17 mouse cellular contexts compared by ENCODE assay signal in genomic region chr3:102471251-102471650, GRCm38 (mm10). TPM values are rescaled to one million over a fixed set of nuclear protein-coding genes. Genes with fewer than 3 reads are reported as not detected.
DNase-seq lines count a peak whose midpoint lies in the region; ATAC-seq and TF ChIP-seq lines count a peak whose summit lies in the region.
"Had no signal": no experiment of that assay in that cellular context is flagged by ENCODE, and none has a peak within 500 bp of the region (broad histone marks: within the 10 kb centered on the region; RNA-seq: fewer than 3 reads in every experiment).

No protein-coding gene starts in this region.

- 61% methylated on average over 5 of the region's 5 CpGs for WGBS in intestine, embryonic 14.5 days
- WGBS in intestine, postnatal 0 days = 69% methylated on average over 5 of the region's 5 CpGs
- 58% methylated on average over 5 of the region's 5 CpGs for WGBS in limb, embryonic 13.5 days

- intact Hi-C loops in left cerebral cortex, adult 2 months (cut with DNase I) = no loop called here

- DNase-seq in intestine, embryonic 14.5 days (ENCODE audit: low spot score) = no peak
- peak; percentile 78 for DNase-seq in 3T3-L1 (ENCODE audit: low read depth, low spot score)
- no peak for DNase-seq in left cerebral cortex, adult 2 months (ENCODE audit: extremely low spot score in 1 of 2, low spot score in 2 of 2)
- no peak for DNase-seq in spleen, postnatal 10 days (ENCODE audit: low spot score in 2 of 2)
- no peak for DNase-seq in layer of hippocampus, adult 9-10 months (ENCODE audit: low spot score)
- DNase-seq: cerebellum, adult 2 months; thymus, adult 18-20 months had no signal

- H3K4me2 ChIP-seq in intestine, embryonic 14.5 days (ENCODE audit: low read length) = peak overlapping the region; percentile 60
- no peak overlapping the region for H3K4me2 ChIP-seq in intestine, postnatal 0 days (replicated peaks; ENCODE audit: low read depth)
- H3K4me2 ChIP-seq in limb, embryonic 13.5 days (replicated peaks) = peak overlapping the region; percentile 81

- H3K27ac ChIP-seq in intestine, embryonic 14.5 days (ENCODE audit: low read depth) = no peak overlapping the region
- no peak overlapping the region for H3K27ac ChIP-seq in intestine, postnatal 0 days (ENCODE audit: low read depth, low read length)
- H3K27ac ChIP-seq in brown adipose tissue, adult 24 weeks (replicated peaks; ENCODE audit: low read depth, low read length) = peak overlapping the region; percentile 62; the same call in 1 of the 2 replicates
- H3K27ac ChIP-seq in limb, embryonic 13.5 days = no peak overlapping the region
- no peak overlapping the region for H3K27ac ChIP-seq in left cerebral cortex, adult 2 months
- H3K27ac ChIP-seq: forebrain, embryonic 10.5 days; hindbrain, embryonic 10.5 days; lung, embryonic 15.5 days; neural tube, embryonic 13.5 days had no signal

- peaks cover 36% of the 10 kb centered on the region for H3K27me3 ChIP-seq in intestine, embryonic 14.5 days (replicated peaks; ENCODE audit: control insufficient read depth, insufficient read depth, low read length)
- H3K27me3 ChIP-seq in intestine, postnatal 0 days (replicated peaks; ENCODE audit: control insufficient read depth, insufficient read depth, low read length) = peaks cover 22% of the 10 kb centered on the region; the same call in 1 of the 2 replicates
- peaks cover 51% of the 10 kb centered on the region for H3K27me3 ChIP-seq in limb, embryonic 13.5 days
- H3K27me3 ChIP-seq: CH12.LX had no signal

- no peaks in the 10 kb centered on the region for H3K9me3 ChIP-seq in intestine, embryonic 14.5 days (ENCODE audit: control insufficient read depth, low read length)
- H3K9me3 ChIP-seq in intestine, postnatal 0 days (ENCODE audit: control insufficient read depth) = no peaks in the 10 kb centered on the region
- no peaks in the 10 kb centered on the region for H3K9me3 ChIP-seq in limb, embryonic 13.5 days
- H3K9me3 ChIP-seq: forebrain, embryonic 10.5 days; hindbrain, embryonic 10.5 days; lung, embryonic 15.5 days had no signal

- no peaks in the 10 kb centered on the region for H3K36me3 ChIP-seq in intestine, embryonic 14.5 days (ENCODE audit: control insufficient read depth, insufficient read depth, low read length)
- no peaks in the 10 kb centered on the region for H3K36me3 ChIP-seq in intestine, postnatal 0 days (ENCODE audit: control insufficient read depth, insufficient read depth)
- H3K36me3 ChIP-seq in limb, embryonic 13.5 days = no peaks in the 10 kb centered on the region
- H3K36me3 ChIP-seq: forebrain, embryonic 10.5 days; hindbrain, embryonic 10.5 days; lung, embryonic 15.5 days; neural tube, embryonic 13.5 days had no signal

- ATAC-seq in intestine, embryonic 14.5 days (replicated peaks; ENCODE audit: low FRiP score, low TSS enrichment, low read depth) = no peak
- ATAC-seq in intestine, postnatal 0 days = no peak
- ATAC-seq in limb, embryonic 13.5 days (ENCODE audit: low FRiP score, low read depth) = no peak
- ATAC-seq: inflammation-experienced regulatory T-cells, adult 6 months had no signal

- H3K4me3 ChIP-seq in intestine, embryonic 14.5 days (ENCODE audit: low read depth, low read length) = peak overlapping the region; percentile 43; the same call in 1 of the 2 replicates
- no peak overlapping the region for H3K4me3 ChIP-seq in intestine, postnatal 0 days (ENCODE audit: low read depth, low read length)
- H3K4me3 ChIP-seq in brown adipose tissue, adult 24 weeks (ENCODE audit: insufficient read depth, low read depth, low read length) = peak overlapping the region; percentile 49
- H3K4me3 ChIP-seq in limb, embryonic 13.5 days = peak overlapping the region; percentile 59
- no peak overlapping the region for H3K4me3 ChIP-seq in left cerebral cortex, adult 2 months
- H3K4me3 ChIP-seq: neural tube, embryonic 13.5 days had no signal

- peaks cover 4% of the 10 kb centered on the region; the same call in 1 of the 2 replicates for H3K4me1 ChIP-seq in intestine, embryonic 14.5 days (replicated peaks; ENCODE audit: control insufficient read depth, insufficient read depth, low read length)
- no peaks in the 10 kb centered on the region for H3K4me1 ChIP-seq in intestine, postnatal 0 days (replicated peaks; ENCODE audit: control insufficient read depth, insufficient read depth, low read length)
- H3K4me1 ChIP-seq in brown adipose tissue, adult 24 weeks (ENCODE audit: control insufficient read depth, insufficient read depth, insufficient read length, low read length) = no peaks in the 10 kb centered on the region
- H3K4me1 ChIP-seq in limb, embryonic 13.5 days = peaks cover 38% of the 10 kb centered on the region

- no peak overlapping the region for H3K9ac ChIP-seq in intestine, embryonic 14.5 days (ENCODE audit: low read length)
- H3K9ac ChIP-seq in intestine, postnatal 0 days (ENCODE audit: low read depth, low read length) = no peak overlapping the region
- H3K9ac ChIP-seq in limb, embryonic 13.5 days = peak overlapping the region; percentile 43; the same call in 1 of the 2 replicates
- H3K9ac ChIP-seq: lung, embryonic 15.5 days; neural tube, embryonic 13.5 days had no signal

- TF ChIP-seq CTCF in intestine, postnatal 0 days (IDR thresholded peaks at IDR 0.05; ENCODE audit: low read depth) = no peak
- no peak for TF ChIP-seq CTCF in left cerebral cortex, adult 2 months (IDR thresholded peaks at IDR 0.05)

RNA-seq across cellular contexts. Expression of gene Ngf, which starts 1.5 kb away (rescaled TPM):
- polyA plus RNA-seq in intestine, embryonic 14.5 days (2014; fragmentation: Nextera tagmentation; extraction: Ambion mirVana) = 4.2 and 6.5 TPM in 2 replicates
- polyA plus RNA-seq in intestine, postnatal 0 days (2015; fragmentation: Nextera tagmentation; extraction: Ambion mirVana) = 1.7 and 2.2 TPM in 2 replicates
- 2.3 and 2.6 TPM in 2 replicates for polyA plus RNA-seq in brown adipose tissue, adult 24 weeks (2012; ENCODE audit: insufficient read depth, insufficient read length, missing spikeins)
- 8.7 and 9.2 TPM in 2 replicates for polyA plus RNA-seq in limb, embryonic 13.5 days (2015; fragmentation: Nextera tagmentation; extraction: Ambion mirVana)
- total RNA-seq in left cerebral cortex, adult 2 months (2021) = 1 to 10 TPM; 4.2 to 4.6 TPM
- total RNA-seq: CH12.LX; megakaryocyte, adult 5-6 weeks had no signal

Comparison
In these comparisons a context has a peak if more than half of its experiments do, and no peak if none do; other contexts are left out.
1. H3K4me3 ChIP-seq: peak in intestine, embryonic 14.5 days (single experiment), brown adipose tissue, adult 24 weeks (single experiment) and limb, embryonic 13.5 days (single experiment); none in intestine, postnatal 0 days (single experiment) and left cerebral cortex, adult 2 months (single experiment).